Mouse (Mus musculus) heart, postnatal 10 days (tissue): Measurements from ENCODE around the gene Cbwd1. TPM values are rescaled to one million over a fixed set of nuclear protein-coding genes. Genes with fewer than 3 reads are reported as not detected.

Experiments used
- DNase-seq, 2 experiments: peaks; one replicate each; pipeline ENCODE4 v3.0.0; 2021
- intact Hi-C: fragments of 180-260 bp; cut with DNase I; formaldehyde crosslinking; loops from one replicate; pipeline ENCODE4 v1.15.1; 2025
- total RNA-seq, 2 experiments: library from RNA; stranded (reverse); gene quantifications; 2 replicates each; pipeline ENCODE4 v1.2.3; 2021

Gene Cbwd1
- total RNA-seq, 2 experiments from 2014 or later, result 11.5 to 12.3 TPM

- no peak for DNase-seq
- intact Hi-C loops, result no loop called here
Measured at GRCm38 (mm10) chr19:24978852-24979842, 17.7 kb upstream of the Cbwd1 start.

DNA sequence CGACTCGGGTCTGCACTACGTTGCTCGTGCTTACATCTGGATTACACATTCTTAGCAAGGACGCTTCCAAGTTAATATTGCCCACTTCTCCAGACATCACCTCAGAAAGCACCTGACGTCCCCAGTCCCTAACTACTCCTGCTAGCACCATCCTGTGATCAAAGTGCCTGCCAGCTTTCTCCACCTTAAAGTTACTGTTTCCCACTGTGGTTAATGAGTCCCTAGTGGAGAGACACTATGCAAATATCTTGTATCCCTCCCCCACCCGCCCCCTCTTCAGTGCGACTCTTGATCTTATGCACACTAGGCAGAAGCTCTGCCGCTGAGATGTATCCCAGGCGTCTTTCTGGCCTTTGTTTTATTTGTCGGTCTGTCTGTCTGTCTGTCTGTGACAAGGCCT is 16.6 kb upstream of the Cbwd1 start:
- DNase-seq, result no peak
- intact Hi-C loops, result no loop called here

GRCm38 (mm10) chr19:24972701-24973390 is 11.4 kb upstream of the Cbwd1 start:
- DNase-seq, result no peak
- intact Hi-C loops, result no loop called here

GRCm38 (mm10) chr19:24971307-24971706 is 9.9 kb upstream of the Cbwd1 start:
- no peak for DNase-seq
- intact Hi-C loops, result no loop called here

DNA sequence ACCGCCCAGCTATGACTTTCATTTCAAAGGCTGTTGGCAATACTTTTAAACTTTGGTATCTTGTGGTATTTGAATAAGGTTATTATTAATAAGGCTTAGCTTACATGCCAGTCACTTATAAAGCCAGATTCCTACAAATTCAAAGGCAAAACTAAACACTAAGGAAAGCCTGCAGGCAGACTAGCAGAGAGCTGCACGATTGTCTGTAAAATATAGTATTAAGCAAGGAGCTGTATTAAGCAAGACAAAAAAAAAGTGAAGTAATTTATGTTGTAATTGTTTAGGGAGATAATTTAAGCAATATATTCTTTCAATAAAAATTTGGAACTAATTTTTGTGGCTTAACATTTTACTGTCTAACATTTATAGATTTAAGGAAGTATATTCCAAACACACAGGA is 5.5 kb upstream of the Cbwd1 start:
- intact Hi-C loops, result no loop called here
- no peak for DNase-seq

DNA sequence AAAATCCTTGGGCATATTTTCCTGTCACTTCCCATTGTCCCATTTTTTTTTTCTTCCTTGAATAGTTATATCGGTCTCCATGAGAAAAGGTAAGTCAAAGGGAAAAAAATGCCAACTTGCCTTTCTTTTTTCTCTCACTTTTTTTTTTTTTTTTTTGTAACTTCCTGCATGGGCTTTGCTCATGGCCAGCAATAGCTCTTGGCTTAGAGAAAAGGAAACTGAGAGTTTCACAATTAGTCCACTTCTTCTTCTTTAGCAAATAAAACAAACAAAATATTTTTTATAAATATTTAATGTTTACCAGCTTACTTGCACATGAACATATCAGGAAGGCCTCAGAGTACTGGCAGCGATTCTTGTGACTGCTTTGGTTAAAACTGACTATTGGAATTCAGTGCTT is 4.8 kb upstream of the Cbwd1 start:
- intact Hi-C loops, result no loop called here
- DNase-seq, result no peak

GRCm38 (mm10) chr19:24958531-24958930 is 2.9 kb downstream of the Cbwd1 start:
- intact Hi-C loops, result loop anchor here (5.0 kb wide), 2 partner anchors 494 to 669 kb away; no protein-coding TSS in a partner anchor
- DNase-seq, result peak; percentile 32 to 74

- intact Hi-C loops, result no loop called here
- no peak for DNase-seq
Measured at GRCm38 (mm10) chr19:24945521-24946262, 15.7 kb downstream of the Cbwd1 start.

GRCm38 (mm10) chr19:24937084-24937483 is 24.3 kb downstream of the Cbwd1 start:
- DNase-seq, result peak; percentile 66 to 70
- intact Hi-C loops, result no loop called here

GRCm38 (mm10) chr19:24929041-24929440 is 32.4 kb downstream of the Cbwd1 start:
- intact Hi-C loops, result no loop called here
- DNase-seq, result no peak

DNA sequence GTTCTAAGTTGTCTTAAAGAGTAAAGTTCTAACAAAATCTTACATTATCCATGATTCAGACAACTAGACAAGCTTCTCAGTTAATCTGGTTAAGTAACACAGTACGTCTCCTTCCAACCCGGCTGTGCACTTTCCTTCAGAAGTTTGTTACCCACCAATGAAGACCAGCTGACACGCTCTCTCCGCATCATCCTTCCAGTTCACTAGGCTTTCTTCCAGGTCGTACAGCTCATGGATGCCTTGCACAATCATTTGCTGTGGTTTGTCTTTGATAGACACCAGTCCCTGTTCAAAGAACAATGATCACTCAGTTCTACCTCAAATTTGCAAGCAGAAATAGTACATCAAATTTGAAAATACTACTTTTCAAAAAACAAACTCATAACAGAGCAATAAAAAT is 40.5 kb downstream of the Cbwd1 start:
- intact Hi-C loops, result no loop called here
- DNase-seq, result no peak

DNA sequence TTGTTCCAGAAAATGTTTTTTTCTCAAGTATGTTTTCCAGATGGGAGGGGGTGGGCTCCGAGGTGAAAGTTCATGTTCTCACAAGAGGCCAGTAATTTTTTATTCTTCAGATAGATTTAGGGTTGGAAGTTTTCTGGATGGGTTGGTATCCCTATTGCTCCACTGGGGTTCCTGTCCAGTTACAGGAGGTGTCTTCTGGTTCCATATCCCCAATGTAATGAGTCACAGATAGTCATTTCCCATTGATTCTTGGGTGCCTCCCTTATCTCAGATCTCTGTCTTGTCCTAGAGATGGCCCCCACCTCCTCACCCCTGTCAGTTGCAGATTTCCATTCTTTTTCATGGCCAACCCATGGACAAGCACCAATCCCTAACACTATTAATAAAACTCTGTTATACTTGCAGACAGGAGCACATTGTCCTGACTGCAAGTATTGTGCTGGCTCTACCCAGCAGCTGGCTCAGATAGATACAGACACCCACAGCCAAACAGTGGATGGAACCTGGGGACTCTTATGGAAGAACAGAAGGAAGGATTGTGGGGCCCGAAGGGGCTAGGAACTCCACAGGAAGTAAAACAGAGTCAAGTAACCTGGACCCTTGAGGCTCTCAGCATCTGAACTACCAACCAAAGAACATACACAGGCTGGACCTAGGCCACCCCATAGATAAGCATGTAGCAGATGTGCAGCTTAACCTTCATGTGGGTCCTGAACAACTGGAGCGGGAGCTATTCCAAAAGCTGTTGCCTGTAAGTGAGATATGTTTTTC is 52.8 kb downstream of the Cbwd1 start:
- intact Hi-C loops, result no loop called here
- DNase-seq, result no peak

DNA sequence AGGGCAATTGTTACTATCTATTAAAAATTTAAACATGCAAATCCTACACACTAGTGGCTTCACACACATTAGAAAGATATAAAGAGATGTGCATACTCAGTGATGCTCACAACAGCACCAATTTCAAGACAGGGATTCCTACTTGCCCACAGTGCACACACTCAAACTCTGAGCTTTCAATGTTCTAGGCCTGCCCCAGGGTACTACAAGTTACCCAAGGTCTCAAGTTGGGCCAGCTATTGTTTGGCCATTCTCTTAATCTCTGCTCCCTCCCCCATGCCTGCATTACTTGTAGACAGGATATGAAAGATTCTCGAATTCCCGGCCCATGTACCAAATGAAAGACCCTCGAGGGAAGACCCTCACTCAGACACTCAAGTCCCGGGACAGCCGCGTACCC is 53.8 kb downstream of the Cbwd1 start:
- no peak for DNase-seq
- intact Hi-C loops, result no loop called here

DNA sequence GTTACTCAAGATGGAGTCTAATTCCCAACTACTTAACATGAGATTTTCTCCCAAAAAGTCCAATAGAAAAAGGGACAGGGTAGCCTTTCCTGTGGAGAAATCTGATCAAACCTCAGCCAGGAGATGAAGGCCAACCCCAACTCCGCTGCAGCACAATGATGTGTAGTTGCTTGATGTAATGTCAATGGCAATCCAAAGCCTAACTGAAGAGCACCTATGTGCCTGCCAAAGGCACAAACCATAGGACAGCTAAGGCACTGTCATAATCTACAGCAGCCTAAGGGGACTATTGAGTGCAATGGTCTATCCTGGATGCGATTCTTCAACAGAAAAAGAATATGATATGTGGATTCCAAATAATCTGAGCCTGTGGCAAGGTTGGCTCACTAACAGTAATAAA is 58.6 kb downstream of the Cbwd1 start:
- intact Hi-C loops, result no loop called here
- no peak for DNase-seq

- no peak for DNase-seq
- intact Hi-C loops, result no loop called here
Measured at GRCm38 (mm10) chr19:24902256-24902655, 59.2 kb downstream of the Cbwd1 start.

- DNase-seq, result no peak
- intact Hi-C loops, result no loop called here
Measured at GRCm38 (mm10) chr19:24901666-24902065, 59.7 kb downstream of the Cbwd1 start.

DNA sequence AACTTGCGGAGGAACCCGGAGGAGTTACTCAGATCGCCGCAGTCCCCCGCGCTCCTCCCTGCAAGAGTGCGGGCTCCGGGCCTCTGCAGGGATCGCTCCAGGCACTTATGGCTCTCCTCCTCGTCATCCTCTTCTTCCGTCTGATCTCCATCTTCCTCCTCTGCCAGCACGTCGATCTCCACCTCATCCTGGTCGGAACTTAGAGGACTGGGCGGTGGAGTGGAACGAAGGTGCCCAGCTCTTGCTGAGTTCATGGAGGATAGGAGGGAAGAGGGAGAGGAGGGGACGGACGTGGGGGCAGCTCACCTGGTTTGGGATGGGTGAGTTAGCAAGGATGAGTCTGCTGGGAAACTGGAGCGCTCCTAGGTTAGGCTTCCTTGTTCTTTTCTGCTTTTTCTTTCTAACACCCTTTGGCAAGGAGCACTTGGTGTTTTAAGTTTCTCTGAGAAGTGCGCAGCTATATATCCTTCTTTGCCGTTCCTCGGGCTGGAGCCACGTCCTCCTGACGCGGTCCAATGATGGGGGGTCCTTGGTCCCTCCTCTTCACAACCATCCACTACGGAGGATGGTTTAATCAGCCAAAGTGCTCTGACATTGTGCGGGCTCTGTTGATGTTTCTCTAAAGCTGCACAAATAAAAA is 60.7 kb downstream of the Cbwd1 start, which contains the start of gene Foxd4:
Gene Foxd4 (minus strand): TSS at position 617 of the 640 bp plus-strand sequence.
- intact Hi-C loops, result no loop called here
- no peak for DNase-seq

DNA sequence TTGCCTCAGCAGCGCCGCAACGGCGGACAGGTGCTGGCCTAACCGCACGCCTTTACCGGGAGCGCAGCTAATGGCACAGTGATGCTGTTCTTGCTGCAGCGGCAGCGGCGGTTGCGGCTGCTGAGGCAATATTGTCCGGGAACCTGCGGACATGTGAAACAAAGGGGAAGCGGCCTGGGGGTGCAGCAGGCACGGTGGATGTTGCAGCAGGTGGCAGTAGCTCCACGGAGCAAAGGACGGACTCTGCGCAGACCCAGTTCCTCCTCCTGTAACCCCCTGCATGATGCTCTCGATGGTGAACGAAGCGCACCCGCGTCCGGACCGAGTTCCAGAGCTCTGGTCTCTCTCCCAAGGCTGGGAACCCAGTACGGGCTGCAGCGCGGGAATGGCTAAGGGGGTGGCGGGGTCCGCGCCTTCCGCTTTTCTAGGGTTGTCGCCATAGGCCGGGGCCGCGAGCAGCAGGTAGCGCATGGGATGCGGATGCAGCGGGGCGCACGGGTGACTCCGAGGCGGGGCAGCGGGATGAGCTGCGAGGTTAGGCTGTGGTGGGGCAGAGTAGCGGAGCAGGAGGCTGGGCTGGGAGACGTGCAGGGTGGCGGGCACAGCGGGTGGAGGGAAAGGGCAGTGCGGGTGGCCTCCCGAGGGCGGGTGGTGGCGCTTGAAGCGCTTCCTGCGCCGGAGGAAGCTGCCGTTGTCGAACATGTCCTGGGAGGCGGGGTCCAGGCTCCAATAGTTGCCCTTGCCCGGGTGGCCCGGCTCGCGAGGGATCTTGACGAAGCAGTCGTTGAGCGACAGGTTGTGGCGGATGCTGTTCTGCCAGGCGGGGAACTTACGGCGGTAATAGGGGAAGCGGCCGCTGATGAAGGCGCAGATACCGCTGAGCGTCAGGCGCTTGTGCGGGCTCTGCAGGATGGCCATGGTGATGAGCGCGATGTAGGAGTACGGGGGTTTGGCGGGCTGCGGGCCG is 61.5 kb downstream of the Cbwd1 start:
- intact Hi-C loops, result no loop called here
- peak in 1 of 2 experiments; percentile 31 for DNase-seq
